Mouse (Mus musculus): ENCODE data around the gene Glrb.

GRCm38 (mm10) chr3:80874690-80875353 lies 38.6 kb downstream of the Glrb start:
- TF ChIP-seq GATA1 (IDR thresholded peaks at IDR 0.05; ENCODE audit: borderline replicate concordance, low read length) (no peak), FLI1 (IDR thresholded peaks at IDR 0.05; ENCODE audit: low read length) (no peak)

Measured in megakaryocyte, embryonic 14.5 days (primary cell).